Mouse (Mus musculus) testis, postnatal 10 days (tissue): ENCODE data around the gene Aco2.
A peak's percentile ranks its signal among the peaks of the same experiment; 100 is the strongest.

Source experiments
- DNase-seq: peaks from one replicate; pipeline ENCODE4 v3.0.0; 2021; ENCODE audit warnings: low spot score

The Aco2 gene

GRCm38 (mm10) chr15:81920546-81921217 is 48.6 kb downstream of the Aco2 start:
- DNase-seq, result no peak

GRCm38 (mm10) chr15:81921255-81921654 is 49.1 kb downstream of the Aco2 start:
- no peak for DNase-seq

- no peak for DNase-seq
These were observed 52.8 kb downstream of the Aco2 start for GRCm38 (mm10) chr15:81924933-81925332.

- DNase-seq, result peak; percentile 99
These were observed 53.8 kb downstream of the Aco2 start, which contains the start of gene Polr3h for GRCm38 (mm10) chr15:81925760-81926445. Gene Polr3h (minus strand): TSS chr15:81926240.

GRCm38 (mm10) chr15:81926446-81926822 is 54.3 kb downstream of the Aco2 start:
- DNase-seq, result no peak

GRCm38 (mm10) chr15:81927741-81928140 is 55.6 kb downstream of the Aco2 start:
- peak; percentile 67 for DNase-seq

GRCm38 (mm10) chr15:81928277-81928676 is 56.2 kb downstream of the Aco2 start:
- peak; percentile 71 for DNase-seq

- DNase-seq, result no peak
These were observed 60.9 kb downstream of the Aco2 start for GRCm38 (mm10) chr15:81932951-81933470.

- DNase-seq, result no peak
These were observed 61.9 kb downstream of the Aco2 start for GRCm38 (mm10) chr15:81933986-81934385.

GRCm38 (mm10) chr15:81935869-81936637 is 63.9 kb downstream of the Aco2 start:
- no peak for DNase-seq

GRCm38 (mm10) chr15:81936679-81937078 is 64.6 kb downstream of the Aco2 start, which contains the start of gene Csdc2:
Gene Csdc2 (plus strand): TSS chr15:81936759.
- DNase-seq, result peak; percentile 76

GRCm38 (mm10) chr15:81937098-81937972 is 65.2 kb downstream of the Aco2 start:
- peak; percentile 81 for DNase-seq

- peak; percentile 72 for DNase-seq
These were observed 66.1 kb downstream of the Aco2 start for GRCm38 (mm10) chr15:81938246-81938645.

GRCm38 (mm10) chr15:81939157-81939715 is 67.1 kb downstream of the Aco2 start:
- no peak for DNase-seq

- no peak for DNase-seq
These were observed 67.7 kb downstream of the Aco2 start for GRCm38 (mm10) chr15:81939774-81940173.

- DNase-seq, result no peak
These were observed 68.1 kb downstream of the Aco2 start for GRCm38 (mm10) chr15:81940219-81940618.

- DNase-seq, result no peak
These were observed 68.9 kb downstream of the Aco2 start for GRCm38 (mm10) chr15:81941010-81941409.

GRCm38 (mm10) chr15:81943176-81943749 is 71.2 kb downstream of the Aco2 start:
- no peak for DNase-seq

- no peak for DNase-seq
These were observed 77.0 kb downstream of the Aco2 start for GRCm38 (mm10) chr15:81949076-81949475.

GRCm38 (mm10) chr15:81949476-81950131 is 77.5 kb downstream of the Aco2 start:
- no peak for DNase-seq
